Mouse (Mus musculus): ENCODE measurements around the gene Baiap2l2. TPM values are rescaled to one million over a fixed set of nuclear protein-coding genes. Genes with fewer than 3 reads are reported as not detected.

The Baiap2l2 gene
- polyA plus RNA-seq, 1 experiment, result 2.1 TPM

- TF ChIP-seq CTCF (IDR thresholded peaks at IDR 0.05; ENCODE audit: insufficient read depth, low read length) (no peak), POLR2A (IDR thresholded peaks at IDR 0.05; ENCODE audit: borderline replicate concordance, extremely low read depth, low read depth, low read length) (no peak)
- whole genome bisulfite sequencing, result 16% methylated on average over 1 of the region's 1 CpGs
- Histone ChIP-seq H3K4me3 (replicated peaks; ENCODE audit: extremely low read depth, low read depth, low read length) (no peak overlapping the region), H3K4me1 (ENCODE audit: control insufficient read depth, insufficient read depth, low read length) (peaks cover 6% of the 10 kb centered on the region)
- DNase-seq, result no peak
Measured at GRCm38 (mm10) chr15:79268521-79268920, 16.8 kb downstream of the Baiap2l2 start.

DNA sequence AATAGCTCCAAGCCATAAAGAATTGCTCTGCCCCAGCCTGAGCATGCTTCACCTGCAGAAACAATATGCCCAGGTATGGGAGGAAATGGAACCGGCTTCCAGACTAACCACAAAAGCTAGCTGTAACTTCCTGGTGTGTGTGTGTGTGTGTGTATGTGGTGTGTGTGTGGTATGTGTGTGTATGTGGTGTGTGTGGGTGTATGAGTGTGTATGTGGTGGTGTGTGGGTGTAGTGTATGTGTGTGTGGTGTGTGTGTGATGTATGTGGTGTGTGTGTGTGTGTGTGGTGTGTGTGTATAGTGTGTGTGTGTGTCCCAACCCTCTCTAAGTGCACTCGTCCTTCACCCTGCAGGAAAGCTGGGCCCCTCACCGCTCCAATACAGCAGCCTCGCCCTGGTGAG, 20.0 kb downstream of the Baiap2l2 start:
- WGBS, result 56% methylated on average over 4 of the region's 4 CpGs
- Histone ChIP-seq H3K4me1 (ENCODE audit: control insufficient read depth, insufficient read depth, low read length) (peaks cover 2% of the 10 kb centered on the region; the same call in 1 of the 2 replicates), H3K4me3 (replicated peaks; ENCODE audit: extremely low read depth, low read depth, low read length) (no peak overlapping the region)
- TF ChIP-seq CTCF (IDR thresholded peaks at IDR 0.05; ENCODE audit: insufficient read depth, low read length), result no peak
- no peak for TF ChIP-seq POLR2A (IDR thresholded peaks at IDR 0.05; ENCODE audit: borderline replicate concordance, extremely low read depth, low read depth, low read length)
- no peak for DNase-seq

DNA sequence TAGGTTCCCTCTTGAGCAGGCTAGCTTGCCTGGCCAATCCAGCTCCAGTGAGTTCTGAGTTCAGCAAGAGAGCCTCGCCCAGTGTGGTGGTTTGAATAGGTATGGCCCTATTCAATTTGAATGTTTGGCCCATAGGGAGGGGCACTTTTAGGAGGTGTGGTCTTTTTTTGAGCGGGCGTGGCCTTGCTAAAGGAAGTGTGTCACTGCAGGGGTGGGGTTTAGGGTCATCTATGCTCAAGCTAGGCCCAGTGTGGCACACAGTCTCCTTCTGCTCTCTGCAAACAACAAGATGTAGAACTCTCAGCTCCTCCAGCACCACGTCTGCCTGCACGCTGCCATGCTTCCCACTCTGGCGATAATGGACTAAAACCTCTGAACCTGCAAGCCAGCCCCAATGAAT, 21.6 kb downstream of the Baiap2l2 start:
- TF ChIP-seq POLR2A (IDR thresholded peaks at IDR 0.05; ENCODE audit: borderline replicate concordance, extremely low read depth, low read depth, low read length) (no peak), CTCF (IDR thresholded peaks at IDR 0.05; ENCODE audit: insufficient read depth, low read length) (no peak)
- Histone ChIP-seq H3K4me1 (ENCODE audit: control insufficient read depth, insufficient read depth, low read length) (peaks cover 2% of the 10 kb centered on the region; the same call in 1 of the 2 replicates), H3K4me3 (replicated peaks; ENCODE audit: extremely low read depth, low read depth, low read length) (no peak overlapping the region)
- no peak for DNase-seq
- 89% methylated on average over 6 of the region's 6 CpGs for WGBS

DNA sequence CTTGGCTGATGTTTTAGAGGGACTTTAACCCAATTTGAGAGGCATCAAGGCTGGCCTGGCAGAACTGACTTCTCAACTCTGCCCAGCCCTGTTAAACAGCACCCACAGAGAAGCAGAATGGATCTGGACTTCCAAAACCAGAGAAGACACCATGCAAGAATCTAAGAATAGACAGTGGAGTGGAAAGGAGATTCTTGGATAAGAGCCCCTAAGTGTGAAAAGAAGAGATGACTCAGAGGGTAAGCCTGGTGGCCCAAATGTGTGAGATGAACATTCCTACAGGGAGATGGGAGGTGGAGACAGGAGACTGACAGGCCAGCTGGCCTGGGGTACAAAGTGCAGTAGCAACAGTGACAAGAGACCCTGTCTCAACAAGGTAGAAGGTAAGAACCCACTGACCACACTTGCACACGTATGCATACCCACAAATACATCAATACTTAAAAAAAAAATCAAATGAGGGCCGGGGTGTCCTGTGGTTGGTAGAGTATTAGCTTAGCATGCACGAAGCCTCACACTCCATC, 22.5 kb downstream of the Baiap2l2 start:
- TF ChIP-seq CTCF (IDR thresholded peaks at IDR 0.05; ENCODE audit: insufficient read depth, low read length) (no peak), POLR2A (IDR thresholded peaks at IDR 0.05; ENCODE audit: borderline replicate concordance, extremely low read depth, low read depth, low read length) (no peak)
- Histone ChIP-seq H3K4me1 (ENCODE audit: control insufficient read depth, insufficient read depth, low read length) (peaks cover 2% of the 10 kb centered on the region; the same call in 1 of the 2 replicates), H3K4me3 (replicated peaks; ENCODE audit: extremely low read depth, low read depth, low read length) (no peak overlapping the region)
- WGBS, result 90% methylated on average over 3 of the region's 3 CpGs
- DNase-seq, result no peak

DNA sequence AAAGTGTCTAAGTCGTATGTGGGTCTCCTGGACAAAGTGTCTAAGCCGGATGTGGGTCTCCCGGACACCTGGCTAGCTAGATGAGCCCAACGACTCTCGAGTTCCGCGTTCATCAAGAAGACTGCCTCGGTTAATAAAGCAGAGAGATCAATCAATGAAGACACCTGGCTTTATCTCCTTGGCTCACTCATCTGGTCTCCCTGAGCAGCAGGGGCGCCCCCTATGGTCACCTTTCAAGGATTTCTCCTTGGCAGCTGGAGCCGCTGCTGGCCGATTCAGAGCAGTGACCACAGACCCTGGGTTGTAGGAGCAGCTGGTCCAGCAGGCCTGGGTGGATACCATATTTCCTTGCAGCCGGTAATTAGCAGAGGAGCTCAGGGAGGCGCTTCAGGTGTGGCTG, 23.0 kb downstream of the Baiap2l2 start:
- peaks cover 2% of the 10 kb centered on the region; the same call in 1 of the 2 replicates for H3K4me1 ChIP-seq (ENCODE audit: control insufficient read depth, insufficient read depth, low read length)
- whole genome bisulfite sequencing, result 19% methylated on average over 13 of the region's 13 CpGs
- H3K4me3 ChIP-seq (replicated peaks; ENCODE audit: extremely low read depth, low read depth, low read length), result no peak overlapping the region
- DNase-seq, result no peak
- TF ChIP-seq POLR2A (IDR thresholded peaks at IDR 0.05; ENCODE audit: borderline replicate concordance, extremely low read depth, low read depth, low read length) (no peak), CTCF (IDR thresholded peaks at IDR 0.05; ENCODE audit: insufficient read depth, low read length) (no peak)

GRCm38 (mm10) chr15:79261757-79262156, 23.6 kb downstream of the Baiap2l2 start:
- WGBS, result 4% methylated on average over 22 of the region's 28 CpGs
- Histone ChIP-seq H3K4me3 (replicated peaks; ENCODE audit: extremely low read depth, low read depth, low read length) (no peak overlapping the region), H3K4me1 (ENCODE audit: control insufficient read depth, insufficient read depth, low read length) (peaks cover 2% of the 10 kb centered on the region; the same call in 1 of the 2 replicates)
- no peak for DNase-seq
- TF ChIP-seq CTCF (IDR thresholded peaks at IDR 0.05; ENCODE audit: insufficient read depth, low read length) (no peak), POLR2A (IDR thresholded peaks at IDR 0.05; ENCODE audit: borderline replicate concordance, extremely low read depth, low read depth, low read length) (no peak)

DNA sequence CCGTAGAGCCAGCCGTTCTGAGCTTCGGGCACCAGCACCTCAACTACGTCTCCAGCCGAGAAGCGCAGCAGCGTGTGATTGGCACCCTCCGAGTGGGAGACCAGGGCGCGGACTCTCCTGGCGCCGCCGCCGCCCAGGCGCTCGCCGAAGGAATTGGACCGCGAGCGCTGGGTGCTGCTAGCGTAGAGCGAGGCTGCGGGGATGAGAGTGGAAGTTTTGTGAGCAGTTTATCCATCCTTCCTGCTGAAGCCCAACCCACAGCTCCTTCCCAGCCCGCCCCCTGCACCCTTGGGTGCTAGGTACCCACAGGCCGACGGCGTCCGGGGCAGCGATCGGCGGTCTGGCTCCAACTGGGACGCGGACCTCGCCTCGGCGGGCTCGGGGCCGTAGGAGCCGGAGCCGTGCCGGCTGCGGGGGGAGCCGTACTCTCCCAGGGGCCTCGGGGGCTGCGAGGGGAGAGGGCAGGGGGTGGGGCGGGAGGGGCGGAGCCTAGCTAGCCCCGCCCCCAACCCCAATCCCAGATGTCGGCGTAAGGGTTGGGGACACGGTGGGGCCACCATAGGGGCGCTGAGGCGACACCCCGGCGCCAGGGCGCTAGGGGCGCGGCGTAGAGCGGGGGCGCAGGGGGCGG, 24.1 kb downstream of the Baiap2l2 start:
- TF ChIP-seq POLR2A (IDR thresholded peaks at IDR 0.05; ENCODE audit: borderline replicate concordance, extremely low read depth, low read depth, low read length), result no peak
- TF ChIP-seq CTCF (IDR thresholded peaks at IDR 0.05; ENCODE audit: insufficient read depth, low read length), result no peak
- Histone ChIP-seq H3K4me3 (replicated peaks; ENCODE audit: extremely low read depth, low read depth, low read length) (peak overlapping the region; percentile 33), H3K4me1 (ENCODE audit: control insufficient read depth, insufficient read depth, low read length) (peaks cover 2% of the 10 kb centered on the region; the same call in 1 of the 2 replicates)
- peak; percentile 40 for DNase-seq
- WGBS, result 2% methylated on average over 60 of the region's 62 CpGs

DNA sequence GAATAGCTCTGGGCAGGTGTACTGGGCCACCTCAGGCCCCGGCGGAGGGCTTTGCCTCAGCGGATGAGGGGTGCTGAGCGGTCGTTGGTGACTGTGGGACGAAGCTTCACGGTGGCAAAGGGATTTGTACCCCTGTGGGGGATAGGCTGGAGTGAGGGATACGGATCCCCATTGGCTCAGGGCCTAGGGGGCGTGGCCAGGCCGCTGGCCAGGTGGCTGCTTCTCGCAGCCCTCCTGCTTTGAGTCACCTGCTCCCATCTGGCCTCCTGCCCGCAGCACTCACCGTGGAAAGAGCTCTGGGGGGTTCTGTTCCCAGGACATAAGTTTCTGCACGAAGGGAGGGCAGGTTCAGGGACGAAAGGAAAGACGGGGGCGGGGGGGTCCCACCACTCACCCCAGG, 26.8 kb downstream of the Baiap2l2 start:
- 34% methylated on average over 17 of the region's 17 CpGs for WGBS
- Histone ChIP-seq H3K4me3 (replicated peaks; ENCODE audit: extremely low read depth, low read depth, low read length) (no peak overlapping the region), H3K4me1 (ENCODE audit: control insufficient read depth, insufficient read depth, low read length) (peaks cover 2% of the 10 kb centered on the region; the same call in 1 of the 2 replicates)
- TF ChIP-seq CTCF (IDR thresholded peaks at IDR 0.05; ENCODE audit: insufficient read depth, low read length), result no peak
- TF ChIP-seq POLR2A (IDR thresholded peaks at IDR 0.05; ENCODE audit: borderline replicate concordance, extremely low read depth, low read depth, low read length), result no peak
- no peak for DNase-seq

DNA sequence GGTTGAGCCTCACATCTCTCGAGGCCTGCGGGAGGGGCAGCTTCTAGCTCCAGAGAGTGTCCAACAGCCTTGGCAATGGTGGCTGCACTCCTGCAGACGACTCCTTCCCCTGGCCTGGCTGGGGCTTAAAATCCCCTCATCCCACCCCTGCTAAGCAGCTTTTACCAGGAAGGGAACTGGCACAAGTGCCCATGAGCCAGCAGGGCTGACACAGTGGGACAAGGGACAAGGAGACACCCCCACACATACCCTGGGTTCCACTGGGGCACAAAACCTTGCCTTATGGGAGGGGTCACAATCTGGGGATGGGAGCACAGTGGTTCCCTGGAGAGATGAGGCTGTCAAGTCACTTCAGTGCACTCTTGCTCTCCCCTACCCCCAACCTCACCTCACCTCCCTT, 30.7 kb downstream of the Baiap2l2 start, which contains the start of gene Slc16a8:
Slc16a8 (minus strand) TSS at position 101 of the 400 bp plus-strand sequence.
- no peak for DNase-seq
- WGBS, result 58% methylated on average over 3 of the region's 3 CpGs
- Histone ChIP-seq H3K4me3 (replicated peaks; ENCODE audit: extremely low read depth, low read depth, low read length) (no peak within 1 kb of the TSS), H3K4me1 (ENCODE audit: control insufficient read depth, insufficient read depth, low read length) (peaks cover 5% of the 10 kb centered on the region; the same call in 1 of the 2 replicates)
- TF ChIP-seq POLR2A (IDR thresholded peaks at IDR 0.05; ENCODE audit: borderline replicate concordance, extremely low read depth, low read depth, low read length) (no peak), CTCF (IDR thresholded peaks at IDR 0.05; ENCODE audit: insufficient read depth, low read length) (no peak)

GRCm38 (mm10) chr15:79252580-79252979, 32.8 kb downstream of the Baiap2l2 start:
- TF ChIP-seq CTCF (IDR thresholded peaks at IDR 0.05; ENCODE audit: insufficient read depth, low read length), result no peak
- 31% methylated on average over 24 of the region's 24 CpGs for WGBS
- H3K4me3 ChIP-seq (replicated peaks; ENCODE audit: extremely low read depth, low read depth, low read length), result no peak overlapping the region

More at GRCm38 (mm10) chr15:79252580-79252979, 32.8 kb downstream of the Baiap2l2 start:
- peaks cover 5% of the 10 kb centered on the region; the same call in 1 of the 2 replicates for H3K4me1 ChIP-seq (ENCODE audit: control insufficient read depth, insufficient read depth, low read length)
- DNase-seq, result no peak
